Mouse (Mus musculus) layer of hippocampus, adult 11-12 months (tissue): ENCODE measurements around the gene Mrgpra6.

Source experiments
- DNase-seq: peaks from one replicate; pipeline ENCODE4 v3.0.0; 2022; ENCODE audit warnings: low spot score

Mrgpra6 gene

GRCm38 (mm10) chr7:47204830-47205229 lies at the start of gene Mrgpra6:
Mrgpra6 (minus strand) TSS chr7:47204920.
- DNase-seq, result no peak

- DNase-seq, result no peak
Observed at GRCm38 (mm10) chr7:47252770-47253169, 48.0 kb upstream of the Mrgpra6 start, which contains the start of gene Mrgpra9. Mrgpra9 (minus strand) TSS chr7:47252848.

- no peak for DNase-seq
Observed at GRCm38 (mm10) chr7:47244658-47245057, 39.9 kb upstream of the Mrgpra6 start.

GRCm38 (mm10) chr7:47195271-47195670 lies 9.4 kb downstream of the Mrgpra6 start:
- DNase-seq, result no peak

- DNase-seq, result no peak
Observed at GRCm38 (mm10) chr7:47170814-47171213, 33.9 kb downstream of the Mrgpra6 start.

- no peak for DNase-seq
Observed at GRCm38 (mm10) chr7:47165028-47165427, 39.7 kb downstream of the Mrgpra6 start.

GRCm38 (mm10) chr7:47163203-47163602 lies 41.5 kb downstream of the Mrgpra6 start:
- DNase-seq, result no peak

- DNase-seq, result no peak
Observed at GRCm38 (mm10) chr7:47158451-47158850, 46.3 kb downstream of the Mrgpra6 start.

GRCm38 (mm10) chr7:47157743-47158142 lies 47.0 kb downstream of the Mrgpra6 start:
- no peak for DNase-seq

GRCm38 (mm10) chr7:47155849-47156248 lies 48.9 kb downstream of the Mrgpra6 start:
- no peak for DNase-seq

GRCm38 (mm10) chr7:47155396-47155795 lies 49.3 kb downstream of the Mrgpra6 start:
- DNase-seq, result no peak

- DNase-seq, result peak; percentile 61
Observed at GRCm38 (mm10) chr7:47150420-47151061, 54.2 kb downstream of the Mrgpra6 start.

GRCm38 (mm10) chr7:47148298-47148697 lies 56.4 kb downstream of the Mrgpra6 start:
- DNase-seq, result no peak

GRCm38 (mm10) chr7:47146034-47146812 lies 58.5 kb downstream of the Mrgpra6 start:
- DNase-seq, result peak; percentile 65

- no peak for DNase-seq
Observed at GRCm38 (mm10) chr7:47144299-47144698, 60.4 kb downstream of the Mrgpra6 start.

GRCm38 (mm10) chr7:47139823-47140325 lies 64.8 kb downstream of the Mrgpra6 start:
- DNase-seq, result no peak
